Mouse (Mus musculus): ENCODE data around the gene Ebf1.
A peak's percentile ranks its signal among the peaks of the same experiment; 100 is the strongest.

Ebf1 gene

GRCm38 (mm10) chr11:44616788-44617712 lies at the start of gene Ebf1:
Ebf1 (plus strand) TSS chr11:44617317.
- peak; percentile 93 for DNase-seq

GRCm38 (mm10) chr11:44570336-44570735 lies 46.8 kb upstream of the Ebf1 start:
- DNase-seq = peak; percentile 24

GRCm38 (mm10) chr11:44572781-44573180 lies 44.3 kb upstream of the Ebf1 start:
- DNase-seq = no peak

GRCm38 (mm10) chr11:44573396-44573795 lies 43.7 kb upstream of the Ebf1 start:
- DNase-seq = peak; percentile 77

- no peak for DNase-seq
Observed at GRCm38 (mm10) chr11:44574391-44574790, 42.7 kb upstream of the Ebf1 start.

- DNase-seq = no peak
Observed at GRCm38 (mm10) chr11:44574820-44575219, 42.3 kb upstream of the Ebf1 start.

- DNase-seq = no peak
Observed at GRCm38 (mm10) chr11:44577911-44578310, 39.2 kb upstream of the Ebf1 start.

GRCm38 (mm10) chr11:44581277-44581683 lies 35.8 kb upstream of the Ebf1 start:
- peak; percentile 80 for DNase-seq

- DNase-seq = peak; percentile 79
Observed at GRCm38 (mm10) chr11:44586047-44586696, 30.9 kb upstream of the Ebf1 start.

- no peak for DNase-seq
Observed at GRCm38 (mm10) chr11:44593016-44593415, 24.1 kb upstream of the Ebf1 start.

- DNase-seq = no peak
Observed at GRCm38 (mm10) chr11:44594768-44595167, 22.3 kb upstream of the Ebf1 start.

- no peak for DNase-seq
Observed at GRCm38 (mm10) chr11:44606881-44607280, 10.2 kb upstream of the Ebf1 start.

- no peak for DNase-seq
Observed at GRCm38 (mm10) chr11:44608646-44609045, 8.5 kb upstream of the Ebf1 start.

- peak; percentile 84 for DNase-seq
Observed at GRCm38 (mm10) chr11:44610971-44611781, 5.9 kb upstream of the Ebf1 start.

GRCm38 (mm10) chr11:44612156-44612555 lies 5.0 kb upstream of the Ebf1 start:
- no peak for DNase-seq

GRCm38 (mm10) chr11:44612681-44613410 lies 4.3 kb upstream of the Ebf1 start:
- DNase-seq = no peak

- DNase-seq = no peak
Observed at GRCm38 (mm10) chr11:44613411-44614180, 3.5 kb upstream of the Ebf1 start.

GRCm38 (mm10) chr11:44616078-44616787 lies 884 bp upstream of the Ebf1 start:
- DNase-seq = no peak

- DNase-seq = no peak
Observed at GRCm38 (mm10) chr11:44617734-44618586, 843 bp downstream of the Ebf1 start.
